Mouse (Mus musculus) kidney, adult 18-20 months (tissue): ENCODE measurements at regions not wholly inside any gene's neighbourhood (a gene's known extent, or its start where the extent isn't known, plus 50 kb on each side); places are given as distances from the start of the nearest gene placed in this dataset.

Source experiments
- DNase-seq: peaks from one replicate; pipeline ENCODE4 v3.0.0; 2021

DNA sequence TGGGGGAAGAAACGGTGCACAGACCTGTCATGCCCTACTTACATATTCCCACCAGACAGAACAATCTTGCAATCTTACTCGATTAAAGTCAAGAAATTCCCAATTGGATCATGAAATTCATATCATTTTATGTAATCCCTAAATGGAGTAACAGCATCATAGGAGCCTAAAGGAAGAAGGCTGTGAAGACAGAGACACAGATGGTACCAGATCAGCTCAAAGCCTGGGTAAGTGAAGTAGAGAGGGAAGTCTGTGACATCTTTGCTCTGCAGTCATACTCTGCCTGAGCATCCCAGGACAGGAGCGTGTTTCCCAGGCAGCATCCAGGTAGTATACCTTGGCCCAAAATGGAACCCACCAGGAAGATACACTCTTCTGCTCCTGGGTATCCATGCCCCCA lies 108.6 kb downstream of the Diras2 start:
- no peak for DNase-seq

DNA sequence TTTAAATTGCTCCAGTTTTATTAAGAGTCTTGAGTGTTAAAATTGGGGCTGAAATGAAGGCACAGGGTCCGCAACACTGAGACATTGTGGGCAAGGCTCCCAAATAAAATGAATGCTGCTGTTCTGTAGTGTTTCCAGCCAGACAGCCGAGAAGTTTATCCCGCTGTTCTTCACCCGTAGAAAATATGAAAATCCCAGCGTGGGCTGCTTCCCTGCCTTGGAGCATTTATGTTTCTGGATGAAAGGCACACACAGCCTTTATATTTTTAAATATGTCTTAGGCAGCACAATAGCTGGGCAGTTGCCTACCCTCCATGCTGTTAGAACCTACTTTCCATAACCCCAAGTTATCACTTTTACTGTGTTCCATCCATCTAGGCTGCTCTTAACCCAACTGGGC lies 102.6 kb downstream of the Diras2 start:
- no peak for DNase-seq

DNA sequence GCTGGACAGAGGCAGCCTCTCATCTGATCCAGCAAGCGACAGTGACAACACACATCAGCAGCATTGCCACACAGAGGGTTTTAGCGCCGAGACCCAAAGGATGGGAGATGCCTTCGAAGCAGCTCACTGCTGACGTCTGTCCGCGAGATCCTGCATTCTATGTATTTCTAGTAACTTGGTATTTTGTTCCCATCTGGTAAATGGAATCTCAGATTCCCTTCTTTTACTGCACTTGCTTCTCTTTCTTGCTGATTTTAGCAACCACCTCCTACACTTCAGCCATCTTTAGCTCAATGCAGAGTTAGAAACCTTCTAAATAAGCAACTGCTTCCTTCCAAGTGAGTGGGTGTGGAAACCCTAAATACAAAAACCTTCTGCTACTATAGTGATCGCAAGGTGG lies 94.3 kb downstream of the Diras2 start:
- DNase-seq, result no peak

DNA sequence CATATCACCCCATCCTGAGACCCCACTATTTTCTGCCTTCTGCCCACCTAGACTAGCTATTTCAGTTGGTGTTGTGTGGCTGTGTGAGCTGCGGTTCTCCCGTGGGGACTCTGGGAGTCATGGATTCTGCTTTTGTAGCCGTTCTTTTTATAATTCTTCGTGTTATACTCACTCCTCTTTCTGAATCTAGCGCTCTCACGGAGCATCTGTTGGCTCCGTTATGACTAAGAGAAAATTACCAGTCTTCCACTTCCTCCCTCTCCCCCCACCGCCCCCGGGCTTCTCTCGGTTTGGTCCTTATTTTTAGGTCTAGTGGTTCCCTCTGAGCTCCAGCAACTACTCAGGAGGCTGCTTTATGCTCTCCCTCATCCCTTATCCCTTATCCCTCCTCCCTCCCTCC lies 85.6 kb downstream of the Diras2 start:
- no peak for DNase-seq

DNA sequence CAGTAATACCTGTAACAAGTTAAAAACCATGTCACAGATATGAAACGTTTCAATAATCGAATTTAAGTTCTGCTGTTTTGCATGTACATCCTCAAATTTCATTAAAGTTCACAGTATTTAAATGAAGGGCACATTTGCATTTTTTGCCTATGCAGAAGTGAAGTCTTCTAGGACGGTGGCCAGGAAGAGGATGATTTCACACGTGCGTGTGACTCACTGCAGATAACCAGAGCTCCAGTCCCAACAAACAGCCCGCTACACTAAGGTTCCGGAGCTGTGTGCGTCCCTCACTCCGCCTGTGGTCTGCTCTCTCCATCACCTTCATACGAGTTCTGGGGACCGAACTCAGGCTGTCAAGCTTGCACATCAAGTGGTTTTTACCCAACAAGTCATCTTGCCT lies 82.2 kb downstream of the Diras2 start:
- DNase-seq, result no peak

DNA sequence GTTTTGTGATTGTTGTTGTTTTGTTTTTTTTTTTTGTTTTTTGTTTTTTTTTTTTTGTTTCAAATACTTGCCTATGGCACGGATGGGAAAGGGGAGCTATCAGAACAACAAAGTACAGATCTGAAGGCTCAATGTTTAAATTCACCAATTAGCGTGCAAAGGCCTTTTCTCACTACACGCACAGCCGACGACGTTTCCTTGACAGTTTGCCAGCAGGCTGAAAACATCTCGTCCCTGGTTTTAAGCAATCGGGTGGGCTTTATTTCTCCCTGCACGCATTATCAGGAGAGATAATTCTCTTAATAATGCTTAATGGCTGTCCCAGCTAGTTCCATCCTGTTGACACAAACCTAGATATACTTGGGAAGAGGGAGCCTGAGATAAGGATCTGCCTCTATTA lies 79.6 kb downstream of the Diras2 start:
- DNase-seq, result no peak

DNA sequence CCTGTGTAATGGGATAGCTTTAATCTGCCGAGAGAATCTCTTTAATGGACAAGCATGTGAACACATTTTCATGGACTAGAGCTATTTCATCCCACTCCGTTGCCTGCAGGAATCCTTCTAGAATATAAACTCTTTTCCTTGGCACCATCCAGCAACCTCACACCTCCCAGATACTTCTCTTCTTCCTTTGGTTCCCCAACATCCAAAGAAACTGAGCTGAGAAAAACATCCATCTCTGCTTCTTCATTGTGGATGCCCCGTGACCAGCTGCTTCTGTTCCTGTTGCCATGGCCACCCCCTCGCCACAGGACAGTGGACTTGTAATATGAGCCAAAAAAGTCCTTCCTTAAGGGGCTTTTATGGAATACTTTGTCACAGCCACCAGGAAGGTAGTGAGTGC lies 78.8 kb downstream of the Diras2 start:
- no peak for DNase-seq
